Mouse (Mus musculus) liver, embryonic 15.5 days (tissue): Measurements from ENCODE around the gene Ush2a. TPM values are rescaled to one million over a fixed set of nuclear protein-coding genes. Genes with fewer than 3 reads are reported as not detected.

Experiments used
- ATAC-seq: fragments of 200-750 bp; cut with Nextera tagmentation; 2 replicates; pipeline ENCODE4 v1.8.0; 2017; ENCODE audit warnings: moderate number of reproducible peaks, mild to moderate bottlenecking, moderate library complexity; ENCODE audit not compliant: insufficient read depth
- H3K27ac ChIP-seq: fragments of 300-500 bp; sonication (generic); replicated peaks from 2 replicates; pipeline ENCODE4 v1.5.1; 2015; ENCODE audit warnings: mild to moderate bottlenecking, inconsistent platforms
- H3K27me3 ChIP-seq: fragments of 300-500 bp; sonication (generic); 2 replicates; pipeline ENCODE4 v1.6.1; 2015; ENCODE audit warnings: mild to moderate bottlenecking, inconsistent platforms
- H3K36me3 ChIP-seq: fragments of 300-500 bp; sonication (generic); replicated peaks from 2 replicates; pipeline ENCODE4 v1.6.1; 2015; ENCODE audit warnings: moderate library complexity, mild to moderate bottlenecking, inconsistent platforms
- H3K4me1 ChIP-seq: fragments of 300-500 bp; sonication (generic); replicated peaks from 2 replicates; pipeline ENCODE4 v1.6.1; 2015; ENCODE audit warnings: inconsistent platforms
- H3K4me2 ChIP-seq: fragments of 300-500 bp; sonication (generic); 2 replicates; pipeline ENCODE4 v1.6.1; 2015; ENCODE audit warnings: moderate library complexity, mild to moderate bottlenecking, inconsistent platforms
- H3K4me3 ChIP-seq: fragments of 300-500 bp; sonication (generic); replicated peaks from 2 replicates; pipeline ENCODE4 v1.5.1; 2015; ENCODE audit warnings: mild to moderate bottlenecking, inconsistent platforms
- H3K9ac ChIP-seq: fragments of 300-500 bp; sonication (generic); 2 replicates; pipeline ENCODE4 v1.6.1; 2015; ENCODE audit warnings: moderate library complexity, mild to moderate bottlenecking, inconsistent platforms
- H3K9me3 ChIP-seq: fragments of 300-500 bp; sonication (generic); replicated peaks from 2 replicates; pipeline ENCODE4 v1.6.1; 2016; ENCODE audit warnings: inconsistent platforms
- WGBS: fragments of 180-500 bp; shearing (Covaris S2); methylation state at CpG from one replicate; pipeline ENCODE4 v1.1.7; 2015; ENCODE audit warnings: mixed read lengths; ENCODE audit not compliant: insufficient replicate concordance; 5-methylcytosine and 5-hydroxymethylcytosine counted together
- polyA plus RNA-seq: library from polyadenylated mRNA; unstranded; fragments of >200 nt; fragmentation: Nextera tagmentation; extraction: Ambion mirVana; gene quantifications from 2 replicates; pipeline ENCODE4 v1.2.1, GENCODE M21; 2015

Ush2a gene
- 0.06 TPM in 1 of 2 replicates, not detected in the other for polyA plus RNA-seq

- Histone ChIP-seq H3K4me2 (no peak within 1 kb of the TSS), H3K4me3 (no peak within 1 kb of the TSS), H3K9me3 (no peaks in the 10 kb centered on the region), H3K4me1 (no peaks in the 10 kb centered on the region), H3K27me3 (no peaks in the 10 kb centered on the region), H3K36me3 (no peaks in the 10 kb centered on the region), H3K27ac (no peak within 1 kb of the TSS), H3K9ac (no peak within 1 kb of the TSS)
- WGBS: 58% methylated on average over 10 of the region's 10 CpGs
- ATAC-seq: no peak
These were observed at the start of gene Ush2a for GRCm38 (mm10) chr1:188261903-188262682. Gene Ush2a (plus strand): TSS chr1:188262023.

DNA sequence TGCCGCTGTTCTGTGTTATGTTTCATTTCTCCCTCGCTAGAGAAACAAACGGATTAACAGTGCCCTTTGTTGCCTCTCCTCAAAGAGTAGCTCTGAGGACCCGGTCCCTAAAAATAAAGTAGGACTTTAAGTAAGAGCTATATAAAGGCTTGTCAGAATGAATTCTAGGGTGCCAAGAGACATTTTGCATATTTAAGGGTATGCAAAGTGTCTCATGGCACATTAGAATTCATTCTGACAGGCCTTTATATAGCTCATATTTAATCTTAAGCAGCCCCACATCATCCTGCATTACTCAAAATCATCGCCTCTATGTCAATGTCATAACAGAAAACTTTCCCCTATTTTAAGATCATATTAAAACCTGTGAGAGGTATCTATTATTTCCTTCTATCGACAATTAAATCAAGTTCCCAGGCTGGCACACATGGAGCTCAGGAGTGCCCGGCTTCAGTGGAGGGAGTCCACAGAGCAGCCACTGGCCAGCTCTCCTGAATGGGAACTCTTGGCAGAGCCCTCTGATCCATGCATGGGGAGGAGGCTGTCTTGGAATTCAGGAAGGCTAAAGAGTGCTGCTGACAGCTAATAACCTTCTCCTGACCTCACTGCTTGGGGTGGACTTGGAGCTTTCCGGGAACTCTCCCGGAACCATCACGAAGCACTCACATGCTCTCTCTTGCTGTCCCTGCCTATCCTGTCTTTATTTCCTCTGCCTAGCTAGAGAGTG is 46.8 kb upstream of the Ush2a start:
- WGBS: 60% methylated on average over 10 of the region's 10 CpGs
- Histone ChIP-seq H3K4me3 (no peak overlapping the region), H3K27me3 (no peaks in the 10 kb centered on the region), H3K9me3 (no peaks in the 10 kb centered on the region), H3K36me3 (no peaks in the 10 kb centered on the region), H3K4me1 (no peaks in the 10 kb centered on the region), H3K4me2 (no peak overlapping the region), H3K9ac (no peak overlapping the region), H3K27ac (no peak overlapping the region)
- ATAC-seq: no peak

- Histone ChIP-seq H3K9ac (no peak overlapping the region), H3K36me3 (no peaks in the 10 kb centered on the region), H3K4me1 (no peaks in the 10 kb centered on the region), H3K4me3 (no peak overlapping the region), H3K4me2 (no peak overlapping the region), H3K27ac (no peak overlapping the region), H3K9me3 (no peaks in the 10 kb centered on the region), H3K27me3 (no peaks in the 10 kb centered on the region)
- no peak for ATAC-seq
- WGBS: 51% methylated on average over 4 of the region's 4 CpGs
These were observed 40.5 kb upstream of the Ush2a start for GRCm38 (mm10) chr1:188221226-188221792.

- Histone ChIP-seq H3K4me2 (no peak overlapping the region), H3K4me1 (no peaks in the 10 kb centered on the region), H3K36me3 (no peaks in the 10 kb centered on the region), H3K4me3 (no peak overlapping the region), H3K9me3 (no peaks in the 10 kb centered on the region), H3K27ac (no peak overlapping the region), H3K27me3 (no peaks in the 10 kb centered on the region), H3K9ac (no peak overlapping the region)
- WGBS: 51% methylated on average over 5 of the region's 5 CpGs
- no peak for ATAC-seq
These were observed 28.6 kb upstream of the Ush2a start for GRCm38 (mm10) chr1:188233036-188233724.

GRCm38 (mm10) chr1:188238636-188239035 is 23.2 kb upstream of the Ush2a start:
- Histone ChIP-seq H3K4me1 (no peaks in the 10 kb centered on the region), H3K36me3 (no peaks in the 10 kb centered on the region)

GRCm38 (mm10) chr1:188241766-188242165 is 20.1 kb upstream of the Ush2a start:
- ATAC-seq: no peak
- no peak overlapping the region for H3K9ac ChIP-seq
- H3K4me3 ChIP-seq: no peak overlapping the region
- no peaks in the 10 kb centered on the region for H3K4me1 ChIP-seq
- WGBS: 67% methylated on average over 10 of the region's 10 CpGs
- no peak overlapping the region for H3K4me2 ChIP-seq
- no peaks in the 10 kb centered on the region for H3K36me3 ChIP-seq
- H3K9me3 ChIP-seq: no peaks in the 10 kb centered on the region
- H3K27ac ChIP-seq: no peak overlapping the region
- no peaks in the 10 kb centered on the region for H3K27me3 ChIP-seq

More at GRCm38 (mm10) chr1:188238636-188239035, 23.2 kb upstream of the Ush2a start:
- ATAC-seq: no peak
- Histone ChIP-seq H3K4me3 (no peak overlapping the region), H3K9ac (no peak overlapping the region), H3K27ac (no peak overlapping the region), H3K27me3 (no peaks in the 10 kb centered on the region), H3K9me3 (no peaks in the 10 kb centered on the region), H3K4me2 (no peak overlapping the region)

- WGBS: 72% methylated on average over 7 of the region's 7 CpGs
- Histone ChIP-seq H3K36me3 (no peaks in the 10 kb centered on the region), H3K9ac (no peak overlapping the region), H3K27ac (no peak overlapping the region), H3K4me3 (no peak overlapping the region), H3K9me3 (no peaks in the 10 kb centered on the region), H3K27me3 (no peaks in the 10 kb centered on the region), H3K4me1 (no peaks in the 10 kb centered on the region), H3K4me2 (no peak overlapping the region)
- no peak for ATAC-seq
These were observed 4.3 kb upstream of the Ush2a start for GRCm38 (mm10) chr1:188257500-188257899.

DNA sequence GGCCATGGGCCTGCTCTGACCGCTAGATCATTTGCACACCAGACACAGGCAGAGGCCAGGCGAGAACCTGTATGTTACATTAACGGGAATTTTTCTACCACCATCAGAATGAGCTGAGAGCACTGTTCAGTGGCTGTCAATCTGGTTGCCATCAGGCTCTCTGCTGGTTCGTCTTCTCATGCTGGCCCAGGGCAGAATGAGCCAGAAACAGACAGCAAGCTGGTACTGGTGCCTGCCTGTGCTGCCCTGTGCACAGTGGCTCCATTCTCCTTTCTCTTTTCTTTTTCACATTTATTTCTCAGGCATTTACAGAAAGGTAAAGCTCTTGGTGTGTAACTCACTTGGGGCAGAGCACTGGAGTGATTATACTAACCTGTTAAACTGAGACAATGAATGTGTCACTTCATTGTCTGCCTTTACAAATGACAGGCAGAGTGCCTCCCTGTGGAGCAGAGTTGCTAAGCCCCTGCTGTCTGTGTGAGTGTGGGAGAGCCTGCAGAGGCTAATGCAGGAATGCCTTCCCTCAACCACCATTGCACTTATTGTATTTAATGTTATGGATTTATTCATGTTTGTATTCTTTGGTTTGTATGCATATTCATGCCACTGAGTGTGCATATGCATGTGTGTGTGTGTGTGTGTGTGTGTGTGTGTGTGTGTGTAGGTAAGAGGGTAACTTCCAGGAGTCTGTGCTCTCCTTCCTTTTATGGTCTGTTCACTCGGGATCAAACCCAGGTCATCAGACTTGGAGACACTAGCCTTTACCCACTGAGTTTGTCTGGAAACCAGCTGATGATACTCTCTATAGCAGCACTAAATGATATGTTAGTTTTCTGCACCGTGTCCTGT is 1.3 kb upstream of the Ush2a start:
- no peak for ATAC-seq
- Histone ChIP-seq H3K4me2 (no peak overlapping the region), H3K27ac (no peak overlapping the region), H3K9ac (no peak overlapping the region), H3K27me3 (no peaks in the 10 kb centered on the region), H3K4me1 (no peaks in the 10 kb centered on the region), H3K36me3 (no peaks in the 10 kb centered on the region), H3K4me3 (no peak overlapping the region), H3K9me3 (no peaks in the 10 kb centered on the region)
- WGBS: 57% methylated on average over 6 of the region's 6 CpGs

DNA sequence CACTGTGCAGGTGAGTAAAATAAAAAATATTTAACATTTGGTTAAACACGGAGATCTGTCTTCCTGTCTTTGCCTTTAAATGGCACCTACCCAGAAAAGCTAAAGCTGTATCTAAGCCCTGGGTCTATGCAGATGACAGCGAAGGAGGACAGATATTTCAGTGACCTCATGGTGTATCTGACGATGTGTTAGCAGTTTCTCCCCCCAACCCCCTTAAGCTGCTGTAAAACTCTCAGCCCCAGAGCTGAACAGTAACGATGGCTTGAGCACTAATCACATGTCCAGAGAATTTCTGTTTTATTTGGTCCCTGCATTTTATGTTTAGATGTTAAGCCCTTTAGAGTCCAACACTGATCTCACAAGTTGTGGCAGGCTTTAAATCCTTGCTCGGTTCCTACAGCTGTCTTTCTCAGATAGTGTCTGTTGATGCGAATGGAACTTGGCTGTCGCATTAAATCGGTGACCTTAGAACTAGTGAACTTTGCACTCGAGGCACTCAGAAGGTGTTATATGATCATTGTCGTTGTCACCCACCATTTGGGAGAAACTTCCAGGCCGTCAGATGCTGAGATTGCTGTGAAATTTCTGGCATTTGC is 5.4 kb downstream of the Ush2a start:
- H3K36me3 ChIP-seq: no peaks in the 10 kb centered on the region

DNA sequence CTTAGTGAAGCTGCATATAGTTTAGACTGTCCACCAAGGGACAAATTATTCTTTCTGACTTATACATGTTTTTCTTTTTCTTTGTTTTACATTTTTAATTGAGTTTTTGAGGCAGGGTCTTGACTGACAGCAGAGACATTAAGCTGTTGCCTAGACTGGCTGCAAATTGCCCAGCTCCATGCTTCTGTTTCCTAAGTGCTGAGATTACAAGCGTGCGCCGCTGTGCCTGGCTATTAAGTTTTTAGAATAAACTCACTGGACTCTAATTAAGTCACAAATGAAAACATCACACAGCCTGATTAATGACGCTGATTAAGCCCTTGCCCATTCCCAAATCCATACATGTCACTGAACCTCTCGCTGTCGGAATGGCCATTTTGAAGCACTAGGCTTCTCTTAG is 7.2 kb downstream of the Ush2a start:
- no peaks in the 10 kb centered on the region for H3K4me1 ChIP-seq
- H3K4me2 ChIP-seq: no peak overlapping the region
- no peaks in the 10 kb centered on the region for H3K36me3 ChIP-seq
- 78% methylated on average over 6 of the region's 6 CpGs for WGBS
- H3K4me3 ChIP-seq: no peak overlapping the region
- no peak overlapping the region for H3K9ac ChIP-seq
- ATAC-seq: no peak
- H3K27ac ChIP-seq: no peak overlapping the region
- no peaks in the 10 kb centered on the region for H3K27me3 ChIP-seq
- H3K9me3 ChIP-seq: no peaks in the 10 kb centered on the region

More for the DNA sequence above, 5.4 kb downstream of the Ush2a start:
- H3K4me1 ChIP-seq: no peaks in the 10 kb centered on the region
- no peaks in the 10 kb centered on the region for H3K9me3 ChIP-seq
- H3K4me2 ChIP-seq: no peak overlapping the region
- no peak for ATAC-seq
- no peak overlapping the region for H3K27ac ChIP-seq
- WGBS: 60% methylated on average over 11 of the region's 11 CpGs
- no peak overlapping the region for H3K4me3 ChIP-seq
- H3K9ac ChIP-seq: no peak overlapping the region
- H3K27me3 ChIP-seq: no peaks in the 10 kb centered on the region
